In genomic region chr9:112771981-112772380, GRCm38 (mm10) we compare ENCODE assay signal across 26 mouse cellular contexts.
"Had no signal": no experiment of that assay in that cellular context is flagged by ENCODE, and none has a peak within 500 bp of the region (broad histone marks: within the 10 kb centered on the region; RNA-seq: fewer than 3 reads in every experiment).

No protein-coding gene starts in this region.

- DNase-seq: gastrocnemius, adult 2 months; gastrocnemius, postnatal 14 days; gastrocnemius, postnatal 36 days; heart, adult 11 months; heart, adult 2 months; heart, postnatal 14 days; heart, postnatal 36 days; kidney, adult 11 months; kidney, adult 2 months; kidney, adult 9 months; kidney, postnatal 14 days; kidney, postnatal 36 days; layer of hippocampus, postnatal 36 days; left cerebral cortex, postnatal 4 days had no signal

- H3K4me1 ChIP-seq: heart, embryonic 13.5 days; heart, embryonic 15.5 days; hindbrain, embryonic 13.5 days; hindbrain, embryonic 15.5 days; kidney, embryonic 15.5 days; limb, embryonic 13.5 days; limb, embryonic 15.5 days; liver, embryonic 12.5 days had no signal

- H3K27ac ChIP-seq: gastrocnemius, adult 2 months; heart, adult 2 months; heart, embryonic 13.5 days; heart, embryonic 15.5 days; hindbrain, embryonic 13.5 days; hindbrain, embryonic 15.5 days; hindbrain, postnatal 0 days; kidney, embryonic 15.5 days; kidney, postnatal 0 days; limb, embryonic 13.5 days; limb, embryonic 15.5 days; liver, embryonic 12.5 days; liver, embryonic 14.5 days had no signal

- H3K4me3 ChIP-seq: gastrocnemius, adult 2 months; heart, adult 2 months; heart, embryonic 13.5 days; heart, embryonic 15.5 days; hindbrain, embryonic 13.5 days; hindbrain, embryonic 15.5 days; kidney, embryonic 15.5 days; limb, embryonic 13.5 days; limb, embryonic 15.5 days; liver, embryonic 12.5 days had no signal

- ATAC-seq: hindbrain, postnatal 0 days; intestine, embryonic 16.5 days; liver, embryonic 12.5 days had no signal
